Mouse (Mus musculus) left cerebral cortex, adult 9 months (tissue): ENCODE results near the gene Xpo6.

Source experiments
- DNase-seq, 2 experiments: peaks; one replicate each; pipeline ENCODE4 v3.0.0; 2022; ENCODE audit warnings: low spot score in 2 of 2

Gene Xpo6

GRCm38 (mm10) chr7:126200178-126200996 is at the start of gene Xpo6:
Gene Xpo6 (minus strand): TSS chr7:126200501.
- DNase-seq, result peak; percentile 79 to 93

DNA sequence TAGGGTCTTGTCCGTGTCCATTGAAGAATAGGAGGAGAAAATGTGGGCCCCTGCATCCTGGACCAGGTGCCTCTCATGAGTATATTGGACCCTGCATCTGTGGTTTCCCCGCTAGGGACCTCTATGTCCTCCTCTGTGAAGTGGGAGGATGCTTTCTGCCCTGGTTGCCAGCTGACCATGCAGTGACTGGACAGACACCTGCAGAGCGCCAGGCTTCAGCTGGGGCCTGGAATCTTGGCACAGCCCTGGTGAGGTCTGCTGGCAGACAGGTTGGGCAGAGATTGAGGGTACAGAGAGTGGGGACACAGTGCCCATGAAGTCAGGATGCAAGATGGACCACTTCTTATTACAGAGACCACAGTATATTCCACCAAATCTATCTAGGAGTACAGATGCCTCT is 49.7 kb upstream of the Xpo6 start:
- DNase-seq, result no peak

DNA sequence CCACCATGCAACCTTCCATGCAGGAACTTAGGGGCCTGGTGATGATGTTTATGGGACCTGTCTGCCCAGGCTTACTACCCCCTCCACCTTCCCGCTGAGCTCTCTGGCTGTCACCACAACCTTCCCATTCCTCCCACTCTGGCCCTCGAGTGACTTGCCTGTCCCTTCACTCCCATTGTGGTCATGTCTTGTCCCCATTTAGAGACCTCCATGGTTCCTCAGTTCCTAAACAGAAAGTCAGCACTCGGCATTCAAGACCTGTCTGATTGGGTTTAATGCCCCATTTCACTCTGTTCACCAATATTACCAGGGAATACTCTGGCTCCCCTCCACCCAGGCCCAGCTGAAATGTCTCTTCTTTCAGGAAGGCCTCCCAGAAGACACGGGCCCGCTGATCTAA is 48.8 kb upstream of the Xpo6 start:
- DNase-seq, result no peak

DNA sequence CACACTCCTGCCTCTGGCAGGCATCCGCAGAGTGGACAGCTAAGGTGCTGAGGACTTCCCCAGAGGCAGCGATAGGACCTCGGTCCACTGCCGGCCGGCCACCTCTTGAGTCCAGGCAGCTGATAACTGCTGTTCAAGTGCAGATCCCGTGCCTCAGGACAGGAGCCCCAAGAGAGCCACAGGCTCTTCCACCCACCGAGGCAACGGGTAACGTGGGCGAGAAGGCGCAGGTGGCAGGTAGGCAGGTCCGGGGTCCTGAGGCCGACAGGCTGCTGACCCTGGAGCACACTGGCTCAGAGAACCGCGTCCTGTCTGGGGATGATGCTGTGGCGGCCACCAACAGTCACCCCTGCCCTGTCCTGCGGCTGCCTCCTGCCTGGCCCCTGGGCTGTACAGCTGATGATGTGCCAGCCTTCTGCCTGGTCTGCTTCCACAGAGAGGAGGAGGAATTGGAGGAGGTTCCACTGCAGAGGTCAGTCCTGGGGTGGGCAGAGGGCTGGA is 48.4 kb upstream of the Xpo6 start:
- DNase-seq, result no peak

DNA sequence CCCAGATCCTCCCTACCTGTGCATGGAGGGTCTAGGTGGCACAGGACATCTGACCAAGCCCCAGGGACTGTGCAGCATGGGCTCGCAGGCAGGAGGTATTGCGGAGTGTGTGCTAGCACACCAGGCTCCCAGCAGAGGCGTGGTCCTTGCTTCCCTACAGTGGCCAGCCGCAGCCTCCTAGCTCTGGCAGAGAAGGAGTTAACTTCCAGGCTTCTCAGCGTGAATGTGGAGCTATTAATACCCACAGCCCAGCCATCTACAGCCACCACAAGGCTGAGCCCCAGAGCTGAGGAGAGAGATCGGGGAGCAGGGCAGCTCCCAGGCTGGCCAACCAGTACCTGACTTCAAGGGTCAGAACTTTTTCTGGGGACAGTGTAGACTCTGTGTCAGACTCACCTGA is 47.8 kb upstream of the Xpo6 start:
- DNase-seq, result no peak

DNA sequence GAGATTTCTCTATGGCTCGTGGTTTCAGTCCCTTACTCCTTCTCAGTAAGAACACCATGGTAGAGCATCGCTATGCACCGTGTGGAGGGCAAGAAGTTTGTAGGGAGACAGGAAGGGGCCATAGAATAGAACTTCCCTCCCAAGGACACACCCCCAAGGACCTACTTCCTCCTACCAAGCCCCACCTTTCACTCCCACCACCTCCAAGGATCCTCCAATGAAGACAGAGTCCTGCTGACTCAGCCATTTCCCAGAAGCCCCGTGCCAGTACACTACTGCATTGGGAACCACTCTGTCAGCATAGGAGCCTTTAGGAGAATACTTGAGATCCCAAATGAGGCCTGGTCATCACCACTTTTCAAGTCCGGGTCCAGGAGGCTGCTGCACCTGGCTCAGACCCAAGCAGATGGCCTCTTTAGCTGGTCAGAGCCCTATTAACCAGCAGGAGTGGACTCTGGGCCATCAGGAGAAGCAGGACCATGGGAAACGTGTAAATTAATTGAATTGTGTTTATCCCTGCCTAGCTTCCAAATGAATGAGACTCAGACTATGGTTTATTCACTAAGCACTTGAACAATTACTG is 44.0 kb upstream of the Xpo6 start:
- DNase-seq, result no peak

- no peak for DNase-seq
Measured at GRCm38 (mm10) chr7:126240814-126241360, 40.6 kb upstream of the Xpo6 start.

DNA sequence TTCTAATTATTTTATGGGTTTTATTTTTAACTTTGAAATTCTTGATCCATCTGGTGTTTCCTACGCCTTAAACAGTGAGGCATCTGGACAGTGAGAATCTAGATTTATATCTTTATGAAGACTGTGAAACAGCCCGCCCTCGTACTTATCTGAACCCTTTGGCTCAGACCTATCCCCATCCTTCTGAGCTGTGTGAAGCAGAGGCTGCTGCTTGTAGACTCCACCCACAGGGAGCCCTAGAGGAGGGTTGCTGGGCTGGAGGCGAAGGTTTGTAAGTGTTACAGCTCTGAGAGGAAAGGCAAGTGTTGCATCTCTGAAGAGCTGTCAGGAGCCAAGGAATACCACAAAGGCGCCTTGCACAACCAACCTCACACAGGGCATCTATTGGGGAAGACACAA is 36.5 kb upstream of the Xpo6 start:
- DNase-seq, result peak; percentile 63 to 66

DNA sequence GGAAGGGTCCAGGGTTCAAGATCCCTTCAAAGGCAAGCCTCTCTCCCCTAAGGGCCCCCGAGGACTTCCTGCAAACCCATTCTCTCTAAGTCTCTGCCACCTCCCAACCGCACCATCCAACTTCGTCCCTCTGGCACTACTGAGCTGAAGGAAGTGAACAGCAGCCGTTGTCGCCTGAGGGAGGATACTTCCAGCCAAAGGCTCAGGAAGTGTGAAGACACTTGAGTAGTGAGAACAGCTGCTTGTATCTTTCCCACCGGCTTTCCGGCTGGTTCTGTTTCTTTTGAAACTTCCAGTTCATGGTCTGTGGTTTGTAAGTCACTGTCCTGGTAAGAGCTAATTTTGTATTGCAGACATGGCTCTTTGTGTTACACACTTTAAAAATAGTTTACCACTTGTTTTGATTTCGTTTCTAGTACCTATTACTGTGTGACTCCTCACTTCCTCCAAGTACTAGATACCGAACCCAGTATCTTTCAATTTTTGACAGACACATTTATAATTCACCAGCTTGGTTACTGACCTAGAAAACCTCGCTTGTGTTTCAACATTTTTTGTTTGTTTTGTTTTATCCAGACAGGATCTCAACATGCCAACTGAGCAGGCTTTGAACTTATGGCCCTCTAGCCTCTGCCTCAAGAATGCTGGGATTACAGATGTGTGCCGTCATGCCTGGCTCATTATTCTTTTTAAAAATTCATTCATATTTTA is 35.9 kb upstream of the Xpo6 start:
- peak; percentile 45 to 69 for DNase-seq

DNA sequence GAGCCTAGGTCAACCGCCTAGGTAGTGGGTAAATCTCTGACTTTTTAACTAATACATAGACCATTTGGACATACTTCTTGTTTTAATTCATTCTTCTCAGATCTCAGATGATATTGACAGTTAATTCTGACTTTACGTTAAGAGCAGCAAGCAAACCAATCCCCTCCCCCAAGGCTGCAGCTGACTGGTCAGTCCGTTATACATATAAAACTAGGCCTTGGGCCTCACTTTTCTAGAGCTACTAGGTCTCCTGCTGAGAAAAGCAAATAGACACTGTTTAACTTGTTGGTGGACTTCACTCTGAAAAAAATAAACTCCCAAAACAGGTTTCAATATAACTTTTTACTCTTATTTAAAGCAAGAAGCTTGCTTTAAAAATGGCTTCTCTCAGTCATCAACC is 34.3 kb upstream of the Xpo6 start:
- DNase-seq, result no peak

- DNase-seq, result no peak
Measured at GRCm38 (mm10) chr7:126232345-126233071, 32.2 kb upstream of the Xpo6 start.

DNA sequence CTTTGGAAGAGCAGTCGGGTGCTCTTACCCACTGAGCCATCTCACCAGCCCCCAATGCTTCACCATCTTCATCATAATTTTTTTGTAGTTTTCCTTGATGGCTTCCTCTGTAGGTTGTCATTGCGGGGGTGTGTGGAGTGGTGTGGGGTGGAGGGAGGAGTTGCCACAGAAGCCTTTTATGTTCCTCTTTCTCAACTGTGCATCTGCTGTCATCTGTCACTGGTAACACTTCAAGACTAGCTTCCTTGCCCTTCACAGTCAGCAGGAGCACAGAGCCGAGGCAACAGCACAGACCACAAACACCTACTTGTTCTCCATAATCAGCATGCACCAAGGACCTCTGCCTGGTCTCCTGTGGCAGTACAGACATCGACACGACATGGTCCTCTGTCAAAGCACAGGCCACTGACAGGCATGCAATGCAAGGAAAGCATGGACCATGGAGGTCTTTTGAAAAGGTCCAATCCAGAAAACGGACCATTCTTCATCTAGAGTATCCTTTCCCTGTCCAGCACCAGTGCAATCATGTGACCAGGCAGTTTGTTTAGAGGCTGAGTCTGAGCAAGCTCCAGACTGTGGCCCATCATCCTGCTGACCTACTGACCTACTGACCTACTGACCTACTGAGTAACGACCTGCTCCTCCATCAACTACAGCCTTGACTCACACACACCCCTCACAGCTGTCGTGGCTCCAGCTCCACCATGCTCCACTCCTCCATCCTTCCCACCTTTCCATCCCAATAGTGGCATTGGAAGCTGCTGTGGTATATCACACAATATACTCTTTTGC is 30.3 kb upstream of the Xpo6 start:
- no peak for DNase-seq

- DNase-seq, result no peak
Measured at GRCm38 (mm10) chr7:126226136-126226535, 25.8 kb upstream of the Xpo6 start.

- no peak for DNase-seq
Measured at GRCm38 (mm10) chr7:126222753-126223152, 22.5 kb upstream of the Xpo6 start.

DNA sequence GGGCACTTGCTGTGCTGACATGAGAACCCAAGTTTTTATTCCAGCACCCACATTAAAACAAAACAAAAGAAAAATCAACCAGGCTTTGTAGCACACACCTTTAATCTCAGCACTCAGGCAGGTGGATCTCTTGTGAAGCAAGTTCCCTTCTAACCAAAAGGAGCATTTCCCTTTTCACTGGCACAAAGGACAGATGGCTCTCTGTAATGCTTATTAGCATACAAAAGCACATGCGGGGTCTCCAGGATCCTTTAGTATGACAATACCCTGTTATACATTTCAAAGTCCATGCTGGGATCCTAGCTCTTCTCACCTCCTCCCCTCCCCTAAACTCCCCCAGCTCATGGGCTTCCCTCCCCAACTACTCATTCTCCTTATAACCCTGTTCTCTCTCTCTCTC is 20.3 kb upstream of the Xpo6 start:
- DNase-seq, result no peak

DNA sequence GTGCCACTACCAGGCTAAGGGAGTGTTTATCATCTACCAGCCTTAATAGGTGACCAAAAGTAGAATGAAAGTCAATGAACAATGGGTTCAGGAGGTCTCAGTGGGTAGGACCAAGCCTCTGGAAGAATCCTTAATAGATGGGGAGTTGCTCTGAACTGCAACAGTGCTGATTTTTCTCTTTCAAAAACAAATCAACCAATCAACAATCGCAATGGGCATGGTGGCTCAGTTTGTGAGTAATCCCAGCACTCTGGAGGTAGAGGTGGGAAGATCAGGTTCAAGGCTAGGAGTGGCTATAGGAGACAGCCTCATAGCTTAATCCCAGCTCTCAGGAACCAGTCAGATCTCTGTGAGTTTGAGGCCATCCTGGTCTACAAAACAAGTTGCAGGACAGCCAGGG is 18.0 kb upstream of the Xpo6 start:
- DNase-seq, result no peak

DNA sequence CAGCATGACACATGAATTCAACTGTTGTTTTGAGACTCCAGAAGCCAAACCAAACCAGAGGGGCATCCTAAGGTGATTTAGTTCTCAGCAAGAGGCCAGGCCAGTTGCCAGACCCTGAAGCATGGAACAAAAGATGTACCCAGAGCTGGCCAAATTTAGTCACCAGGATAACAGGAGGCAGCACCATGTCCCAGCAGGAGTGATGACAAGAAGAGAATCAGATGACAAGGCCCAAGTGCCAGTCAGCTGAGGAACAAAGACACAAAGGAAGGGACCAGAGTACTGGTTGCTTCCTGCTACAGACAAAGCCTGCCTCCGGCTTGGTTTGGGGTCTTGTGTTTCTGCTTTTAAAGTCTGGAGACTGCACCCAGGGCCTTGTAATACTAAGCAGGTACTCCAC is 16.6 kb upstream of the Xpo6 start:
- DNase-seq, result no peak

GRCm38 (mm10) chr7:126210856-126211255 is 10.6 kb upstream of the Xpo6 start:
- no peak for DNase-seq

DNA sequence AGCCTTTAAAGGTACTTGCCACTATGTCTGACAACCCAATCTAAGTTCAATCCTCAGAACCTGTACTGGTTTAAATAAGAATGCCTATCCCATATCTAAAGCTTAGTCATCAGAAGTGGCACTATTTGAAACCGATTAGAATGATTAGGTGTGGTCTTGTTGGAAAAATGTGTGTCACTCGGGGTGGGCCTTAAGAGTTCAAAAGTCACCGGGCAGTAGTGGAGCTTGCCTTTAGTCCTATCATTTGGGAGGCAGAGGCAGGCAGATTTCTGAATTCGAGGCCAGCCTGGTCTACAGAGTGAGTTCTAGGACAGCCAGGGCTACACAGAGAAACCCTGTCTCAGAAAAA is 670 bp upstream of the Xpo6 start:
- no peak for DNase-seq

DNA sequence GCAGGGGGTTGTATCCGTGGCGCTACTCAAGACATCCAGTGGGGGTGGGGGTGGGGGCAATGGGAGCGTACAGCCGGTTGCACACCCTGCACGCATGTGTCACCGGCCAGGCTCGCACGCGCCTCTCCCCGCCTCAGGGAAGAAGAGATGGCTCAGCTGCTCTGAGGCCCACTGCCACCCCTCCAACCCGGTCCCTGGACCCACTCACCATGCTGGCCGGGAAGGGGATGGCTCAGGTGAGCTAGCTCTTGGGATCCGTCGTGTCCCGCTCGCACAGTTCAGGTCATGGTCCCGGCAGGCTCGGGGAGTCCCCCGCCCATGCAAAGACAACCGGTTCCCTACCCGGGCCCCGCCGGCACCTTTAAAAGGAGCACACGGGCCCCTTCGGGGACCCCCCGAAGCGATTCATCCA is 604 bp downstream of the Xpo6 start:
- DNase-seq, result peak in 1 of 2 experiments; percentile 19

DNA sequence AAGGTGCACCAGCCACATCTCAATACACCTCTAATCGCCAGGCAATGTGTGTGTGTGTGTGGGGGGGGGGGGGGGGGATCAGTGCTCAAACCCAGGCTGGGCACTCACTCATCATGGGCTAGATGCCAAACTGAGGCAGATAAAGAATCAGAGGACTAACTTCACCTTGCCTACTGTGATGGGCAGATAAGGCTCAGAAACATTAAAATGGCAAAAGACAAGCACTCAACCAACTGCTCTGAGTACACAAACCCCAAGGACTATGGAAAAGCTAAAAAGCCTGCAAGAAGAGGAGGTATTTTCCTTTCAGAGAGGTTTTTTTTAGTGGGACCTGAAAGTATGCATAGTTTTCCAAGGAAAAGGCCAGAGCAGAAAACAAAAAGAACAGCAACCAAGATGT is 1.4 kb downstream of the Xpo6 start:
- DNase-seq, result no peak
